Mouse (Mus musculus): ENCODE measurements at regions not wholly inside any gene's neighbourhood (a gene's known extent, or its start where the extent isn't known, plus 50 kb on each side); places are given as distances from the start of the nearest gene placed in this dataset.

GRCm38 (mm10) chr6:94773604-94774486, 73.9 kb upstream of the Lrig1 start:
- DNase-seq (ENCODE audit: low spot score in 2 of 2): no peak

GRCm38 (mm10) chr6:94772868-94773603, 73.1 kb upstream of the Lrig1 start:
- DNase-seq (ENCODE audit: low spot score in 2 of 2): no peak

GRCm38 (mm10) chr6:94772391-94772790, 72.4 kb upstream of the Lrig1 start:
- no peak for DNase-seq (ENCODE audit: low spot score in 2 of 2)

GRCm38 (mm10) chr6:94768230-94768629, 68.3 kb upstream of the Lrig1 start:
- no peak for DNase-seq (ENCODE audit: low spot score in 2 of 2)

- no peak for DNase-seq (ENCODE audit: low spot score in 2 of 2)
Observed at GRCm38 (mm10) chr6:94765724-94766123, 65.8 kb upstream of the Lrig1 start.

GRCm38 (mm10) chr6:94761341-94761740, 61.4 kb upstream of the Lrig1 start:
- DNase-seq (ENCODE audit: low spot score in 2 of 2): no peak

GRCm38 (mm10) chr6:94760629-94761111, 60.7 kb upstream of the Lrig1 start:
- no peak for DNase-seq (ENCODE audit: low spot score in 2 of 2)

GRCm38 (mm10) chr6:94759649-94760048, 59.7 kb upstream of the Lrig1 start:
- no peak for DNase-seq (ENCODE audit: low spot score in 2 of 2)

- DNase-seq (ENCODE audit: low spot score in 2 of 2): no peak
Observed at GRCm38 (mm10) chr6:94756006-94756405, 56.0 kb upstream of the Lrig1 start.

- no peak for DNase-seq (ENCODE audit: low spot score in 2 of 2)
Observed at GRCm38 (mm10) chr6:94755297-94755831, 55.4 kb upstream of the Lrig1 start.

- no peak for DNase-seq (ENCODE audit: low spot score in 2 of 2)
Observed at GRCm38 (mm10) chr6:94754522-94754921, 54.6 kb upstream of the Lrig1 start.

GRCm38 (mm10) chr6:94751101-94751440, 51.1 kb upstream of the Lrig1 start:
- DNase-seq (ENCODE audit: low spot score in 2 of 2): no peak

GRCm38 (mm10) chr6:94750228-94751100, 50.5 kb upstream of the Lrig1 start:
- DNase-seq (ENCODE audit: low spot score in 2 of 2): no peak

All from urinary bladder, postnatal 4 days (tissue).